ENCODE assay signal across 11 mouse cellular contexts in genomic region chr17:87321673-87322072, GRCm38 (mm10). TPM values are rescaled to one million over a fixed set of nuclear protein-coding genes. Genes with fewer than 3 reads are reported as not detected.
A peak's percentile ranks its signal among the peaks of the same experiment; 100 is the strongest.
DNase-seq lines count a peak whose midpoint lies in the region; ATAC-seq and TF ChIP-seq lines count a peak whose summit lies in the region.
"Had no signal": no experiment of that assay in that cellular context is flagged by ENCODE, and none has a peak within 500 bp of the region (broad histone marks: within the 10 kb centered on the region; RNA-seq: fewer than 3 reads in every experiment).

No protein-coding gene starts in this region.

- H3K9ac ChIP-seq in kidney, postnatal 0 days (ENCODE audit: low read depth, low read length) = no peak overlapping the region
- H3K9ac ChIP-seq in ES-E14 (ENCODE audit: insufficient read depth, low read depth, low read length, poor library complexity, severe bottlenecking) = no peak overlapping the region
- H3K9ac ChIP-seq: limb, embryonic 12.5 days; midbrain, embryonic 13.5 days had no signal

- 91% methylated on average over 1 of the region's 1 CpGs for WGBS in kidney, postnatal 0 days

- H3K4me3 ChIP-seq in kidney, postnatal 0 days (replicated peaks; ENCODE audit: low read depth, low read length) = no peak overlapping the region
- H3K4me3 ChIP-seq in ES-E14 (ENCODE audit: insufficient read depth in 1 of 2, low read depth in 1 of 2, low read length in 2 of 2, poor library complexity in 1 of 2, severe bottlenecking in 1 of 2) = no peak overlapping the region
- H3K4me3 ChIP-seq: limb, embryonic 12.5 days; midbrain, embryonic 13.5 days had no signal

- no peak for DNase-seq in kidney, postnatal 0 days (ENCODE audit: low spot score)
- no peak for DNase-seq in kidney, postnatal 4 days
- DNase-seq in A20 (ENCODE audit: low read depth, low spot score) (peak; percentile 61), ES-E14 (ENCODE audit: low read depth, low spot score) (peak; percentile 52)
- DNase-seq in ovary, postnatal 14 days (ENCODE audit: low spot score) = no peak
- DNase-seq in urinary bladder, adult 18-20 months (ENCODE audit: low spot score in 2 of 2) = no peak
- DNase-seq in urinary bladder, postnatal 14 days (ENCODE audit: low spot score) = no peak
- DNase-seq: right cerebral cortex, adult 18-20 months had no signal

- no peak overlapping the region for H3K4me2 ChIP-seq in kidney, postnatal 0 days (ENCODE audit: low read length)
- H3K4me2 ChIP-seq: limb, embryonic 12.5 days; midbrain, embryonic 13.5 days had no signal

- H3K36me3 ChIP-seq in kidney, postnatal 0 days (ENCODE audit: insufficient read depth, low read length) = no peaks in the 10 kb centered on the region
- peaks cover 2% of the 10 kb centered on the region; the same call in 1 of the 2 replicates for H3K36me3 ChIP-seq in ES-E14 (ENCODE audit: control insufficient read depth, insufficient read depth, low read length, poor library complexity, severe bottlenecking)
- H3K36me3 ChIP-seq: midbrain, embryonic 13.5 days had no signal

- H3K4me1 ChIP-seq in kidney, postnatal 0 days (replicated peaks; ENCODE audit: insufficient read depth, low read length) = no peaks in the 10 kb centered on the region
- H3K4me1 ChIP-seq in ES-E14 (ENCODE audit: control insufficient read depth in 2 of 2, insufficient read depth in 2 of 2, low read length in 2 of 2, poor library complexity in 1 of 2) = peaks cover 0 to 2% of the 10 kb centered on the region in 2 experiments; a peak in 2 of 4 replicates
- H3K4me1 ChIP-seq: limb, embryonic 12.5 days had no signal

- H3K27me3 ChIP-seq in kidney, postnatal 0 days (ENCODE audit: insufficient read depth, low read length) = no peaks in the 10 kb centered on the region
- H3K27me3 ChIP-seq: limb, embryonic 12.5 days; midbrain, embryonic 13.5 days had no signal

- peaks cover 4% of the 10 kb centered on the region for H3K9me3 ChIP-seq in kidney, postnatal 0 days (replicated peaks; ENCODE audit: low read length)
- no peaks in the 10 kb centered on the region for H3K9me3 ChIP-seq in ES-E14 (ENCODE audit: control insufficient read depth, insufficient read depth, low read depth, low read length)
- H3K9me3 ChIP-seq: midbrain, embryonic 13.5 days had no signal

- in situ Hi-C loops in ES-E14 (cut with MboI; ENCODE audit: low sequenced_read_pairs in 2 of 2, unreplicated experiment in 2 of 2) = loop anchor here in 1 of 2 experiments (5.0 kb wide), 1 partner anchor 246 kb away; no protein-coding TSS in a partner anchor

- no peak for ATAC-seq in kidney, postnatal 0 days (replicated peaks; ENCODE audit: low FRiP score, low read depth)
- ATAC-seq in erythroblast, adult 5-6 weeks (replicated peaks; ENCODE audit: low FRiP score, poor library complexity, severe bottlenecking) = peak; percentile 72
- ATAC-seq: midbrain, embryonic 13.5 days had no signal

- no peak overlapping the region for H3K27ac ChIP-seq in kidney, postnatal 0 days
- H3K27ac ChIP-seq in ES-E14 (ENCODE audit: insufficient read depth, low read depth, low read length, poor library complexity, severe bottlenecking) = no peak overlapping the region
- H3K27ac ChIP-seq: limb, embryonic 12.5 days; midbrain, embryonic 13.5 days had no signal

- TF ChIP-seq CTCF in kidney, postnatal 0 days (IDR thresholded peaks at IDR 0.05; ENCODE audit: low read depth) = peak; percentile 71

TF ChIP-seq in ES-E14, 5 proteins besides CTCF, POLR2A, EP300 and RAD21:
- TF ChIP-seq ZC3H11A (IDR thresholded peaks at IDR 0.05; ENCODE audit: borderline replicate concordance, low read depth, low read length) (peak; percentile 96), ZNF384 (IDR thresholded peaks at IDR 0.05; ENCODE audit: low read depth, low read length) (peak; percentile 20; the same call in 1 of the 2 replicates), HCFC1 (IDR thresholded peaks at IDR 0.05; ENCODE audit: borderline replicate concordance, insufficient read depth, low read length) (no peak), CHD2 (IDR thresholded peaks at IDR 0.05; ENCODE audit: low read depth, low read length) (no peak)

RNA-seq across cellular contexts. Expression of gene Ttc7, which starts 39.0 kb away (rescaled TPM):
- 15.4 and 16.3 TPM in 2 replicates for polyA plus RNA-seq in kidney, postnatal 0 days (2015; fragmentation: Nextera tagmentation; extraction: Ambion mirVana)
- total RNA-seq in ES-E14 (2012; rRNA removed) = 2.7 and 4.2 TPM in 2 replicates
- total RNA-seq in erythroblast, adult 5-6 weeks (2015; ENCODE audit: low replicate concordance) = 17.9 and 19.0 TPM in 2 replicates
- 16.3 and 35.7 TPM in 2 replicates for total RNA-seq in erythroblast, adult 5-6 weeks (2017; ENCODE audit: low replicate concordance)

RNA-seq across cellular contexts. Expression of gene Mcfd2, which starts 55.9 kb away (rescaled TPM):
- 140 and 151 TPM in 2 replicates for polyA plus RNA-seq in kidney, postnatal 0 days (2015; fragmentation: Nextera tagmentation; extraction: Ambion mirVana)
- 81.8 and 98.4 TPM in 2 replicates for total RNA-seq in ES-E14 (2012; rRNA removed)
- total RNA-seq in erythroblast, adult 5-6 weeks (2015; ENCODE audit: low replicate concordance) = 7.5 and 14.2 TPM in 2 replicates
- total RNA-seq in erythroblast, adult 5-6 weeks (2017; ENCODE audit: low replicate concordance) = 12.3 and 15.8 TPM in 2 replicates

Comparison
In these comparisons a context has a peak if more than half of its experiments do, and no peak if none do; other contexts are left out.
1. DNase-seq: peak in A20 (single experiment) and ES-E14 (single experiment); none in kidney, postnatal 0 days (single experiment), kidney, postnatal 4 days (0 of 2), ovary, postnatal 14 days (single experiment), urinary bladder, adult 18-20 months (0 of 2) and urinary bladder, postnatal 14 days (single experiment).